In the genomic region with DNA sequence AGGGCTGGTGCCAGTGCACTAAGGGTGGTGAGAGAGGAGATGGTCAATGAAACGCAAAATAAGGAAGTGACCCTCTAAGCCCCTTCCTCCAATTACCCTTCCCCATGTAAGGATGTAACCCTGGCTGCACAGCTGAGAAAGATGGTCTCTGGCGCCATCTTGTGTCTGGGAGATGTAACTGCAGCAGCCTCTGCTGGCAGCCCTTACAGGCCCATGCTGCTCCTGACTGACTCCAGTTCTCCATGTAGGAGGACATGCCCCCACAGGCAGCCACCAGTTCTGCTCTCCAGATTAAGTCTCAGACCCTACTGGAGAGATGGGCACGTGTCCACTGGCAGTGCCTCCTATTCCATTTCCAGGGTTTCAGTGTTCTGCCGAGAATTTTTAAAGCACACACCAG, we compare ENCODE assay signal across 9 mouse cellular contexts. TPM values are rescaled to one million over a fixed set of nuclear protein-coding genes. Genes with fewer than 3 reads are reported as not detected.
DNase-seq lines count a peak whose midpoint lies in the region; ATAC-seq lines count a peak whose summit lies in the region.
"Had no signal": no experiment of that assay in that cellular context is flagged by ENCODE, and none has a peak within 500 bp of the region (broad histone marks: within the 10 kb centered on the region; RNA-seq: fewer than 3 reads in every experiment).

No protein-coding gene starts in this region.

- 28% methylated on average over 4 of the region's 4 CpGs for WGBS in hindbrain, embryonic 15.5 days

- H3K27ac ChIP-seq in hindbrain, embryonic 15.5 days (replicated peaks): no peak overlapping the region
- H3K27ac ChIP-seq: neural tube, embryonic 12.5 days had no signal

- peaks cover 84% of the 10 kb centered on the region for H3K36me3 ChIP-seq in hindbrain, embryonic 15.5 days

- H3K4me1 ChIP-seq in hindbrain, embryonic 15.5 days (replicated peaks): no peaks in the 10 kb centered on the region
- H3K4me1 ChIP-seq: neural tube, embryonic 12.5 days had no signal

- H3K4me3 ChIP-seq in hindbrain, embryonic 15.5 days: no peak overlapping the region
- H3K4me3 ChIP-seq: neural tube, embryonic 12.5 days had no signal

- DNase-seq in WW6 (ENCODE audit: low read depth, low spot score): peak; percentile 38
- peak; percentile 83 to 87 for DNase-seq in cerebellum, postnatal 14 days
- peak; percentile 40 to 72 for DNase-seq in frontal cortex, postnatal 14 days (ENCODE audit: low spot score in 2 of 2)
- DNase-seq in layer of hippocampus, postnatal 36 days: peak; percentile 64 to 68
- peak; percentile 67 for DNase-seq in lung, postnatal 36 days
- DNase-seq in right cerebral cortex, adult 18-20 months: peak; percentile 62
- DNase-seq in urinary bladder, postnatal 25 days (ENCODE audit: low spot score): peak; percentile 54

- peak; percentile 85 for ATAC-seq in hindbrain, embryonic 15.5 days (ENCODE audit: low FRiP score, low read depth)

- H3K27me3 ChIP-seq in hindbrain, embryonic 15.5 days: no peaks in the 10 kb centered on the region
- H3K27me3 ChIP-seq: neural tube, embryonic 12.5 days had no signal

- H3K9ac ChIP-seq in hindbrain, embryonic 15.5 days: no peak overlapping the region
- H3K9ac ChIP-seq: neural tube, embryonic 12.5 days had no signal

- no peaks in the 10 kb centered on the region for H3K9me3 ChIP-seq in hindbrain, embryonic 15.5 days
- H3K9me3 ChIP-seq: neural tube, embryonic 12.5 days had no signal

- H3K4me2 ChIP-seq in hindbrain, embryonic 15.5 days: no peak overlapping the region
- H3K4me2 ChIP-seq: neural tube, embryonic 12.5 days had no signal

RNA-seq across cellular contexts. Expression of a gene that starts 34.6 kb away (rescaled TPM):
- 43.2 and 44.0 TPM in 2 replicates for polyA plus RNA-seq in hindbrain, embryonic 15.5 days (2015; fragmentation: Nextera tagmentation; extraction: Ambion mirVana)
- total RNA-seq in layer of hippocampus, postnatal 36 days (2021): 10 to 100 TPM; 26.0 to 27.0 TPM

RNA-seq across cellular contexts. Expression of a gene that starts 39.0 kb away (rescaled TPM):
- polyA plus RNA-seq in hindbrain, embryonic 15.5 days (2015; fragmentation: Nextera tagmentation; extraction: Ambion mirVana): 34.6 and 35.1 TPM in 2 replicates
- total RNA-seq in layer of hippocampus, postnatal 36 days (2021): 10 to 100 TPM; 44.7 to 51.4 TPM
